Mouse (Mus musculus): ENCODE measurements around the gene Adarb1. TPM values are rescaled to one million over a fixed set of nuclear protein-coding genes. Genes with fewer than 3 reads are reported as not detected.
A peak's percentile ranks its signal among the peaks of the same experiment; 100 is the strongest.

Gene Adarb1
- total and polyA plus RNA-seq, 3 experiments: 11.4 to 17.2 (median 17.1) TPM

GRCm38 (mm10) chr10:77357957-77358356 is 60.1 kb downstream of the Adarb1 start:
- no peak for DNase-seq
- Histone ChIP-seq H3K79me2 (replicated peaks; ENCODE audit: control insufficient read depth, insufficient read depth, low read length) (no peaks in the 10 kb centered on the region), H3K36me3 (ENCODE audit: control insufficient read depth, insufficient read depth, low read length) (no peaks in the 10 kb centered on the region), H3K9ac (ENCODE audit: low read depth, low read length) (no peak overlapping the region), H3K27me3 (ENCODE audit: control insufficient read depth, insufficient read depth, low read length) (no peaks in the 10 kb centered on the region), H3K4me1 (ENCODE audit: control insufficient read depth, insufficient read depth, low read length) (no peaks in the 10 kb centered on the region), H3K4me3 (no peak overlapping the region), H3K27ac (no peak overlapping the region)
- TF ChIP-seq EP300 (IDR thresholded peaks at IDR 0.05; ENCODE audit: insufficient read depth, low read depth, low read length) (no peak), CTCF (IDR thresholded peaks at IDR 0.05) (peak; percentile 69)
- 62% methylated on average over 6 of the region's 6 CpGs for WGBS
- intact Hi-C loops (cut with DNase I): loop anchor here (1.0 to 5.0 kb wide), 2 partner anchors 39 to 151 kb away; no protein-coding TSS in a partner anchor

- no peak for TF ChIP-seq POLR2A (IDR thresholded peaks at IDR 0.05; ENCODE audit: insufficient read depth, low read depth, low read length)
- TF ChIP-seq CTCF (IDR thresholded peaks at IDR 0.05): peak; percentile 90
- TF ChIP-seq EP300 (IDR thresholded peaks at IDR 0.05; ENCODE audit: insufficient read depth, low read depth, low read length): peak; percentile 95
- Histone ChIP-seq H3K4me1 (ENCODE audit: control insufficient read depth, insufficient read depth, low read length) (no peaks in the 10 kb centered on the region), H3K36me3 (ENCODE audit: control insufficient read depth, insufficient read depth, low read length) (no peaks in the 10 kb centered on the region), H3K27ac (no peak overlapping the region), H3K27me3 (ENCODE audit: control insufficient read depth, insufficient read depth, low read length) (no peaks in the 10 kb centered on the region), H3K79me2 (replicated peaks; ENCODE audit: control insufficient read depth, insufficient read depth, low read length) (no peaks in the 10 kb centered on the region), H3K4me3 (no peak overlapping the region), H3K9ac (ENCODE audit: low read depth, low read length) (no peak overlapping the region)
- DNase-seq: peak; percentile 73 to 75
- 87% methylated on average over 6 of the region's 6 CpGs for WGBS
- intact Hi-C loops (cut with DNase I): loop anchor here (1.0 to 5.0 kb wide), 3 partner anchors 51 to 221 kb away; no protein-coding TSS in a partner anchor
Measured at GRCm38 (mm10) chr10:77353031-77353745, 64.9 kb downstream of the Adarb1 start.

- TF ChIP-seq CTCF (IDR thresholded peaks at IDR 0.05) (no peak), POLR2A (IDR thresholded peaks at IDR 0.05; ENCODE audit: insufficient read depth, low read depth, low read length) (no peak), EP300 (IDR thresholded peaks at IDR 0.05; ENCODE audit: insufficient read depth, low read depth, low read length) (0 out of 2 replicates have a peak, but pooled peaks have one; percentile 47)
- Histone ChIP-seq H3K4me1 (ENCODE audit: control insufficient read depth, insufficient read depth, low read length) (peaks cover 4% of the 10 kb centered on the region), H3K79me2 (replicated peaks; ENCODE audit: control insufficient read depth, insufficient read depth, low read length) (no peaks in the 10 kb centered on the region; the same call in 1 of the 2 replicates), H3K27ac (no peak overlapping the region; the same call in 1 of the 2 replicates), H3K4me3 (no peak overlapping the region), H3K36me3 (ENCODE audit: control insufficient read depth, insufficient read depth, low read length) (no peaks in the 10 kb centered on the region), H3K27me3 (ENCODE audit: control insufficient read depth, insufficient read depth, low read length) (no peaks in the 10 kb centered on the region), H3K9ac (ENCODE audit: low read depth, low read length) (no peak overlapping the region)
- 43% methylated on average over 3 of the region's 3 CpGs for WGBS
- intact Hi-C loops (cut with DNase I): no loop called here
- peak; percentile 59 to 70 for DNase-seq
Measured at GRCm38 (mm10) chr10:77342842-77343241, 75.2 kb downstream of the Adarb1 start.

GRCm38 (mm10) chr10:77341711-77342110 is 76.4 kb downstream of the Adarb1 start:
- TF ChIP-seq EP300 (IDR thresholded peaks at IDR 0.05; ENCODE audit: insufficient read depth, low read depth, low read length) (no peak), CTCF (IDR thresholded peaks at IDR 0.05) (no peak), POLR2A (IDR thresholded peaks at IDR 0.05; ENCODE audit: insufficient read depth, low read depth, low read length) (no peak)
- peak in 1 of 2 experiments; percentile 1 for DNase-seq
- no peak overlapping the region for H3K9ac ChIP-seq (ENCODE audit: low read depth, low read length)
- H3K27me3 ChIP-seq (ENCODE audit: control insufficient read depth, insufficient read depth, low read length): no peaks in the 10 kb centered on the region
- H3K36me3 ChIP-seq (ENCODE audit: control insufficient read depth, insufficient read depth, low read length): no peaks in the 10 kb centered on the region
- no peaks in the 10 kb centered on the region; the same call in 1 of the 2 replicates for H3K79me2 ChIP-seq (replicated peaks; ENCODE audit: control insufficient read depth, insufficient read depth, low read length)
- peaks cover 4% of the 10 kb centered on the region for H3K4me1 ChIP-seq (ENCODE audit: control insufficient read depth, insufficient read depth, low read length)
- H3K4me3 ChIP-seq: no peak overlapping the region
- no peak overlapping the region for H3K27ac ChIP-seq
- intact Hi-C loops (cut with DNase I): no loop called here

- intact Hi-C loops (cut with DNase I): no loop called here
- TF ChIP-seq POLR2A (IDR thresholded peaks at IDR 0.05; ENCODE audit: insufficient read depth, low read depth, low read length) (no peak), EP300 (IDR thresholded peaks at IDR 0.05; ENCODE audit: insufficient read depth, low read depth, low read length) (no peak), CTCF (IDR thresholded peaks at IDR 0.05) (no peak)
- 78% methylated on average over 4 of the region's 4 CpGs for WGBS
- DNase-seq: no peak
- Histone ChIP-seq H3K4me3 (no peak overlapping the region), H3K4me1 (ENCODE audit: control insufficient read depth, insufficient read depth, low read length) (peaks cover 4% of the 10 kb centered on the region), H3K27me3 (ENCODE audit: control insufficient read depth, insufficient read depth, low read length) (no peaks in the 10 kb centered on the region), H3K79me2 (replicated peaks; ENCODE audit: control insufficient read depth, insufficient read depth, low read length) (no peaks in the 10 kb centered on the region; the same call in 1 of the 2 replicates), H3K27ac (no peak overlapping the region), H3K9ac (ENCODE audit: low read depth, low read length) (no peak overlapping the region), H3K36me3 (ENCODE audit: control insufficient read depth, insufficient read depth, low read length) (no peaks in the 10 kb centered on the region)
Measured at GRCm38 (mm10) chr10:77341059-77341458, 77.0 kb downstream of the Adarb1 start.

- 40% methylated on average over 18 of the region's 18 CpGs for WGBS
- H3K9ac ChIP-seq (ENCODE audit: low read depth, low read length): no peak overlapping the region
- H3K27ac ChIP-seq: no peak overlapping the region
- H3K27me3 ChIP-seq (ENCODE audit: control insufficient read depth, insufficient read depth, low read length): no peaks in the 10 kb centered on the region
- TF ChIP-seq EP300 (IDR thresholded peaks at IDR 0.05; ENCODE audit: insufficient read depth, low read depth, low read length) (no peak), POLR2A (IDR thresholded peaks at IDR 0.05; ENCODE audit: insufficient read depth, low read depth, low read length) (no peak), CTCF (IDR thresholded peaks at IDR 0.05) (peak; percentile 50)
- peaks cover 4% of the 10 kb centered on the region for H3K4me1 ChIP-seq (ENCODE audit: control insufficient read depth, insufficient read depth, low read length)
- intact Hi-C loops (cut with DNase I): loop anchor here (5.0 kb wide), 1 partner anchor 58 kb away; no protein-coding TSS in a partner anchor
- no peaks in the 10 kb centered on the region; the same call in 1 of the 2 replicates for H3K79me2 ChIP-seq (replicated peaks; ENCODE audit: control insufficient read depth, insufficient read depth, low read length)
- H3K36me3 ChIP-seq (ENCODE audit: control insufficient read depth, insufficient read depth, low read length): no peaks in the 10 kb centered on the region
- no peak overlapping the region for H3K4me3 ChIP-seq
- no peak for DNase-seq
Measured at GRCm38 (mm10) chr10:77339871-77340341, 78.2 kb downstream of the Adarb1 start.

All from heart, adult 2 months (tissue).